Comparison of ENCODE assay signal across 20 mouse cellular contexts in genomic region chr12:81324991-81325390, GRCm38 (mm10). TPM values are rescaled to one million over a fixed set of nuclear protein-coding genes. Genes with fewer than 3 reads are reported as not detected.
"Had no signal": no experiment of that assay in that cellular context is flagged by ENCODE, and none has a peak within 500 bp of the region (broad histone marks: within the 10 kb centered on the region; RNA-seq: fewer than 3 reads in every experiment).

No protein-coding gene starts in this region.

- H3K36me3 ChIP-seq: midbrain, embryonic 10.5 days; midbrain, embryonic 12.5 days; neural tube, embryonic 13.5 days; neural tube, embryonic 15.5 days had no signal

- H3K4me3 ChIP-seq: midbrain, embryonic 10.5 days; midbrain, embryonic 12.5 days; myocyte; neural tube, embryonic 13.5 days; neural tube, embryonic 15.5 days had no signal

- H3K4me2 ChIP-seq: lung, embryonic 14.5 days; midbrain, embryonic 12.5 days; neural tube, embryonic 13.5 days; neural tube, embryonic 15.5 days had no signal

- H3K9me3 ChIP-seq: midbrain, embryonic 10.5 days; midbrain, embryonic 12.5 days; neural tube, embryonic 13.5 days; neural tube, embryonic 15.5 days had no signal

- DNase-seq: lung, adult 18-20 months; lung, embryonic 14.5 days; lung, postnatal 10 days; lung, postnatal 4 days; midbrain, embryonic 14.5 days; retina, postnatal 1 day; right cerebral cortex, adult 18-20 months; right cerebral cortex, postnatal 4 days; spleen, adult 18-20 months; thymus, adult 18-20 months; thymus, postnatal 14 days; thymus, postnatal 36 days had no signal

- ATAC-seq: midbrain, embryonic 16.5 days had no signal

- H3K9ac ChIP-seq: lung, embryonic 14.5 days; midbrain, embryonic 12.5 days; neural tube, embryonic 13.5 days; neural tube, embryonic 15.5 days had no signal

- H3K27ac ChIP-seq: midbrain, embryonic 10.5 days; midbrain, embryonic 12.5 days; neural tube, embryonic 13.5 days; neural tube, embryonic 15.5 days had no signal

- H3K27me3 ChIP-seq: midbrain, embryonic 12.5 days; neural tube, embryonic 13.5 days; neural tube, embryonic 15.5 days had no signal

RNA-seq across cellular contexts. Expression of gene Slc8a3, which starts 8.0 kb away (rescaled TPM):
- total RNA-seq: megakaryocyte, adult 5-6 weeks; megakaryocyte-erythroid progenitor cell, adult 5-6 weeks had no signal
